Mouse (Mus musculus): ENCODE measurements around the gene Gm14305.
"Not testable (repeated sequence)": the region's sequence is repeated elsewhere in the genome, so short reads cannot be mapped to it uniquely, and the experiment has no call there.

Gm14305 gene

GRCm38 (mm10) chr2:176708051-176708450 is at the start of gene Gm14305:
Gene Gm14305, plus strand, starts transcription at chr2:176708328.
- in situ Hi-C loops (cut with MseI, MboI): not testable (repeated sequence)

GRCm38 (mm10) chr2:176670222-176670621 is 37.9 kb upstream of the Gm14305 start, which contains the start of gene Zfp973:
Gene Zfp973, plus strand, starts transcription at chr2:176670522.
- in situ Hi-C loops (cut with MseI, MboI): not testable (repeated sequence)
